Mouse (Mus musculus): ENCODE data around the gene Tas2r143. TPM values are rescaled to one million over a fixed set of nuclear protein-coding genes. Genes with fewer than 3 reads are reported as not detected.
A peak's percentile ranks its signal among the peaks of the same experiment; 100 is the strongest.

The Tas2r143 gene
- polyA plus RNA-seq, 1 experiment from 2014 or later = not detected

DNA sequence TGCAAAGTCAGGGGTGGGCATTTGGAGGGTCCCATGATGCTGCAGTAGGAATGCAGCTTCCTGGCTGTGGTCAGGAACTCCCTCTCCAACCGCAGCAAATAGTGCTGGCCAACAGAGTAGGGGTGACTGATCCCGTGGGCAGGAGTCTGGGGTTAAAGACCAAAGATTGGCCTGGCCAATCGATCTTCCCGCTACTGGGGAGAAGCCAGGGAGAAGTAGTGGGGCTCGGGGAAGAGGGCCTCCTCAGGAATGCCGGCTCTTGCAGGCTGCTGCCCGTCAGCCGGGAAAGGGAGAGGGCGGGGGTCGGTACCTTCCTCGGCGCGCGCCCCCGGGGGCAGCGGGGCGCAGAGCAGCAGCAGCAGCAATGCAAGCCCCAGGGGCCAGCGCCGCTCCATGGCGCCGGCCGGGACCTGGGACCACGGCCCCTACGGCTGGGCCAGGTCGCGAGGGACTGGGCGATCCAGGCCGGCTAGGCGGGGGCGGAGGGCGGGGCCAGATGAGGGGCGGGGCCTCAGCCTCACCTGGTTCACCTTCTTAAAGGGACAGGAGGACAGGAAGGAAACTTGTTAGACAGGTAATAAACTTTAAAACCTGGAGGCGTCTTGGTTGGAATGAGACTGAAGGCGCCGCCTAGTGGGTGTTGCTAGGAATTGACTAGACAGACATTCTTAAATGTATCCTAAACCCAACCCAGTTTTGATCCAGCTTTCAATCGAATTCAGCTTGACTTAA is 27.1 kb upstream of the Tas2r143 start, which contains the start of gene Epha1:
TSS of gene Epha1 (minus strand) at position 453 of the 732 bp plus-strand sequence.
- Histone ChIP-seq H3K4me2 (ENCODE audit: low read depth, low read length, severe bottlenecking) (peak within 1 kb of the TSS; percentile 92), H3K9ac (ENCODE audit: low read length) (peak within 1 kb of the TSS; percentile 43), H3K4me1 (replicated peaks; ENCODE audit: control insufficient read depth, insufficient read depth, low read length) (no peaks in the 10 kb centered on the region; the same call in 1 of the 2 replicates), H3K27me3 (ENCODE audit: control insufficient read depth, insufficient read depth, low read length) (peaks cover 11% of the 10 kb centered on the region; the same call in 1 of the 2 replicates), H3K9me3 (ENCODE audit: control insufficient read depth, low read length) (no peaks in the 10 kb centered on the region), H3K4me3 (ENCODE audit: low read depth, low read length) (peak within 1 kb of the TSS; percentile 49), H3K36me3 (ENCODE audit: control insufficient read depth, insufficient read depth, low read length) (no peaks in the 10 kb centered on the region), H3K27ac (ENCODE audit: low read depth, low read length) (no peak within 1 kb of the TSS)
- DNase-seq (ENCODE audit: low spot score) (peak; percentile 80), ATAC-seq (replicated peaks; ENCODE audit: low FRiP score) (peak; percentile 73)
- WGBS = under 1% methylated on average over 33 of the region's 36 CpGs

DNA sequence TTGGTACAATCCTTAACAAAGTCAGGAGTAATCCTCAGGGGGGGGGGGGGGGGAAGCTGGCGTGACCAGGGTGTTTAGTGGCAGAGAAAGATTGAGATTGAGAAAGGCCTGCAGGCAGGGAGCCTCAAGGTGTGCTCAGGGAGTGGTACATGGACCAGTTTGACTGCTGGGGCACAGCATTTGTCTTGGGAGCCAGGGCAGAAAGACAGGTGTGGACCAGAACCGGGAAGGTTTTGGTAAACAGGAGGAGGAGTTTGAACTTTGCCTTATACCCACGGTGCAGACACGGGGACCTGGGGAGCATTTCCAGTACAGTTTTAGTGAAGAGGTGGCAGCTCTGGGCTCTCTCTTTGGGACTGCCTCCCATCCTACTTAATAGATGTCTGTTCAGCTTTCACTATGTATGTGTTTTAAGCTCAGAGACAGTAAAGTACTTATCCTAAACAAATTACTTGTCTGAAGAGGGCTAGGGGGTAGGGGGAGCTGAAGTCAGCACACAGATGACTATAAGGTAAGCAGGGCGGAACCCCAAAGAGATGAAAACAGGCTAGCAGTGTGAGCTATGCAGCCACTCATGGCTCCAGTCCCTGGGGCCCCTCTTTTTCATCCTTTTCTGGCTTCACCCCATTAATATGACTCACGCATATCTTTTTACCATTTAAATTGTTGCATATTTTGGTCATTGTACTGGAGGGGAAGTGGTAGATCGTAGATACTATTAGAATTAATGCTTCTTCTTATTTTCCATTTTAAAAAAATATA is 26.2 kb upstream of the Tas2r143 start:
- Histone ChIP-seq H3K27me3 (ENCODE audit: control insufficient read depth, insufficient read depth, low read length) (peaks cover 11% of the 10 kb centered on the region; the same call in 1 of the 2 replicates), H3K27ac (ENCODE audit: low read depth, low read length) (no peak overlapping the region), H3K36me3 (ENCODE audit: control insufficient read depth, insufficient read depth, low read length) (no peaks in the 10 kb centered on the region), H3K9me3 (ENCODE audit: control insufficient read depth, low read length) (no peaks in the 10 kb centered on the region), H3K4me1 (replicated peaks; ENCODE audit: control insufficient read depth, insufficient read depth, low read length) (no peaks in the 10 kb centered on the region; the same call in 1 of the 2 replicates), H3K9ac (ENCODE audit: low read length) (no peak overlapping the region), H3K4me3 (ENCODE audit: low read depth, low read length) (peak overlapping the region; percentile 49; the same call in 1 of the 2 replicates), H3K4me2 (ENCODE audit: low read depth, low read length, severe bottlenecking) (peak overlapping the region; percentile 92)
- 39% methylated on average over 7 of the region's 7 CpGs for WGBS
- no peak for DNase-seq (ENCODE audit: low spot score)
- ATAC-seq (replicated peaks; ENCODE audit: low FRiP score) = 0 out of 2 replicates have a peak, but pooled peaks have one; percentile 1

DNA sequence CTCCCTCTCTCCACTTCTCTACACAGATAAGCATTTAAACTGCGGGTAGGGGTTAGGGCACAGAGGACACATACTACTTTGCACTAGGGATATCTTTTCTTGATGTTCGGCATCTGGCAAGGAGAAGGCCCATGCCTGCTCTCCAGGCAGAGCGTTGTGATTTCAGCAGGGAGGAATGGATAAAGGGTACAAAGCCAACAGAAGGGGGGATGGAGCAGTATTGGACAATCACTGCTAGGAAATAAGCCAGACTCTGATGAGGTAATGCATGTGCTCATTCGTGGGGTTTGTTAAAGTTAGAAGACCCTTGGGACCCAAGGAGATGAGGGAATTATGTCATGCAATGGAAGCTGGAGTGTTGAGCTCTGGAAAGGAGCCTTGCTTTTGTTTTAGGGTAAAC is 25.3 kb upstream of the Tas2r143 start:
- no peaks in the 10 kb centered on the region; the same call in 1 of the 2 replicates for H3K4me1 ChIP-seq (replicated peaks; ENCODE audit: control insufficient read depth, insufficient read depth, low read length)
- DNase-seq (ENCODE audit: low spot score) = no peak
- 82% methylated on average over 4 of the region's 4 CpGs for WGBS
- no peak overlapping the region for H3K27ac ChIP-seq (ENCODE audit: low read depth, low read length)
- no peak overlapping the region for H3K9ac ChIP-seq (ENCODE audit: low read length)
- H3K4me3 ChIP-seq (ENCODE audit: low read depth, low read length) = no peak overlapping the region
- no peak for ATAC-seq (replicated peaks; ENCODE audit: low FRiP score)
- H3K27me3 ChIP-seq (ENCODE audit: control insufficient read depth, insufficient read depth, low read length) = peaks cover 11% of the 10 kb centered on the region; the same call in 1 of the 2 replicates
- H3K36me3 ChIP-seq (ENCODE audit: control insufficient read depth, insufficient read depth, low read length) = no peaks in the 10 kb centered on the region
- no peaks in the 10 kb centered on the region for H3K9me3 ChIP-seq (ENCODE audit: control insufficient read depth, low read length)
- H3K4me2 ChIP-seq (ENCODE audit: low read depth, low read length, severe bottlenecking) = no peak overlapping the region

DNA sequence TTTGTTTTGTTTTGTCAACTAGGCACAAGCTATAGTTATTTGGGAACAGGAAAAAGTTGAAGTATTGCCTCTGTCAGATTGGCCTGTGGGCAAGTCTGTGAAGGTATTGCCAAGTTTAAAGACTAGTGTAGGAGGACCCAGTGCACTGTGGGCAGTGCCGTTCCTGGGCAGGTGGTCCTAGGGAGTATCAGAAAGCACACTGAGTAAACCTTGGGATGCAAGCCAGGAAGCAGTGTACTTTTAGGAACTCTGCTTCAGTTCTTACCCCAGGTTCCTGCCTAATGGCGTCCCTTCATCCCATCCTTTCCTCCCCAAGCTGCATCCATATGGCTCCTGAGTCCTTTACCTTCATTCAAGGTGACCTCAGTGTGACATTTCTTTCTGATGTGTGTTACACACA is 24.9 kb upstream of the Tas2r143 start:
- WGBS = 87% methylated on average over 2 of the region's 2 CpGs
- DNase-seq (ENCODE audit: low spot score) (no peak), ATAC-seq (replicated peaks; ENCODE audit: low FRiP score) (no peak)
- Histone ChIP-seq H3K9me3 (ENCODE audit: control insufficient read depth, low read length) (no peaks in the 10 kb centered on the region), H3K4me1 (replicated peaks; ENCODE audit: control insufficient read depth, insufficient read depth, low read length) (no peaks in the 10 kb centered on the region; the same call in 1 of the 2 replicates), H3K4me2 (ENCODE audit: low read depth, low read length, severe bottlenecking) (no peak overlapping the region), H3K9ac (ENCODE audit: low read length) (no peak overlapping the region), H3K27me3 (ENCODE audit: control insufficient read depth, insufficient read depth, low read length) (peaks cover 11% of the 10 kb centered on the region; the same call in 1 of the 2 replicates), H3K4me3 (ENCODE audit: low read depth, low read length) (no peak overlapping the region), H3K36me3 (ENCODE audit: control insufficient read depth, insufficient read depth, low read length) (no peaks in the 10 kb centered on the region), H3K27ac (ENCODE audit: low read depth, low read length) (no peak overlapping the region)

DNA sequence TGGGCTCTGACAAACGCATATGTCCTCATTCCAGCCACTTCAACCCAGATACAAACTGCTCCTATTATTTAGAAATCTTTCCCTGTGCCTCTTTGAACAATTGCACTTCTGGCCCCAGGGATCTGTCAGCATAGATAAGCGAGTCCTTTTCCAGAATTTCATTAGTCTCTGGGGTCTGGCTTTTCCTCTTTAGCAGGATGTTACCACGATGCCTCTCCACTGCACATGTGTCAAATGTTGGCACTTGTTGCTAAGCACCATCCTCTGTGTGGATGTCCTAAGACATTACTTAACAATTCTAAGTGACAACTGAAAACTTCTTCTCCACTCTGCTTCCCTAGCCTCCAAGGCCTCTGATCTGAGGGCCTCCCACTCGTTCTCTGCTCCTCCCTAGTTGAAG is 24.0 kb upstream of the Tas2r143 start:
- no peak overlapping the region for H3K4me2 ChIP-seq (ENCODE audit: low read depth, low read length, severe bottlenecking)
- H3K36me3 ChIP-seq (ENCODE audit: control insufficient read depth, insufficient read depth, low read length) = no peaks in the 10 kb centered on the region
- peaks cover 11% of the 10 kb centered on the region; the same call in 1 of the 2 replicates for H3K27me3 ChIP-seq (ENCODE audit: control insufficient read depth, insufficient read depth, low read length)
- WGBS = 64% methylated on average over 4 of the region's 4 CpGs
- H3K9me3 ChIP-seq (ENCODE audit: control insufficient read depth, low read length) = no peaks in the 10 kb centered on the region
- ATAC-seq (replicated peaks; ENCODE audit: low FRiP score) (no peak), DNase-seq (ENCODE audit: low spot score) (no peak)
- no peak overlapping the region for H3K27ac ChIP-seq (ENCODE audit: low read depth, low read length)
- H3K9ac ChIP-seq (ENCODE audit: low read length) = no peak overlapping the region
- H3K4me1 ChIP-seq (replicated peaks; ENCODE audit: control insufficient read depth, insufficient read depth, low read length) = no peaks in the 10 kb centered on the region; the same call in 1 of the 2 replicates
- H3K4me3 ChIP-seq (ENCODE audit: low read depth, low read length) = no peak overlapping the region

DNA sequence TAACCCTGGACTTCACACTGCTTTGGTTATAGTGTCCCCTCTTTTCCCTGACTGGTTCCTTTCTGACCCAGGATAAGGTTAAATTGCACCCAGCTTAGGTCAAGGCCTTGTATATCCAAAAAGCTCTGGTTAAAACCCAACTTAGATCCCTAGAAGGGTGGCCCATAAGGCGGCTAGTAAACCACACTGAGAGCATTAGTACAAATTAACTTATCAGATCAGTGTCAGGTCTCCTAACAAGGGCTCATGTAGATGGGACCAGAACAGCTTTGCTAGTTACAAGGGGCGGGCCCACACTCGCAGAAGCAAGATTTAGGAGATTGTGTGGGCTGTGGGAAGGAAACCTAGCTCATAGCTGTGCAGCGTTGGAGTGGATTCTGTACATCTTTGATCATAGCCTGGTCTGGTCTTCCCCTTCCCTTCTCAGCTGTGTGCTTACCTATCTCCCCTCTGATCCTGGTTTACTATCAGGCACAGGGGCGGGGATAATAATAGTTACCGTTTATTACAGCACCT is 23.5 kb upstream of the Tas2r143 start:
- no peak for ATAC-seq (replicated peaks; ENCODE audit: low FRiP score)
- Histone ChIP-seq H3K9ac (ENCODE audit: low read length) (no peak overlapping the region), H3K4me1 (replicated peaks; ENCODE audit: control insufficient read depth, insufficient read depth, low read length) (no peaks in the 10 kb centered on the region; the same call in 1 of the 2 replicates), H3K27ac (ENCODE audit: low read depth, low read length) (no peak overlapping the region), H3K4me3 (ENCODE audit: low read depth, low read length) (no peak overlapping the region), H3K27me3 (ENCODE audit: control insufficient read depth, insufficient read depth, low read length) (peaks cover 7% of the 10 kb centered on the region; the same call in 1 of the 2 replicates), H3K4me2 (ENCODE audit: low read depth, low read length, severe bottlenecking) (no peak overlapping the region), H3K9me3 (ENCODE audit: control insufficient read depth, low read length) (no peaks in the 10 kb centered on the region), H3K36me3 (ENCODE audit: control insufficient read depth, insufficient read depth, low read length) (no peaks in the 10 kb centered on the region)
- 84% methylated on average over 6 of the region's 6 CpGs for WGBS
- DNase-seq (ENCODE audit: low spot score) = no peak

DNA sequence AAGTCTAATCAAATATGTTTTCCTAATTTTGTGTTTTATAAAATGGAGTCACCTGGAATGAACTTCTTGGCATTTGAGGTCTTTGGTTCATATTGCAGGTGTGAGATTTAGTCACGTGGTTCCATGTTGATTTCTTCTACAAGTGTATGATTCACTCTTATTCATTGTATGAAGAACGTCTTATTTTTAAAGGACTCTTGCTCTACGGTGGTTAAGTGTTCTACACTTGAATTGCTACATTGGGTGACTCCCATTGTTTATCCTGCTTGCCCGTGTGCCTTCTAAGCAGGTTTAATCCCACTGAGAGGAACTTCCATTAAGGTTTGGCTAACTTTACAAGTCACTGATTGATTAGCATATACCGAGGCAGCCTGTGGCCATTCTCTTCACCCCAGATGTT is 22.8 kb upstream of the Tas2r143 start:
- DNase-seq (ENCODE audit: low spot score) (no peak), ATAC-seq (replicated peaks; ENCODE audit: low FRiP score) (no peak)
- H3K4me2 ChIP-seq (ENCODE audit: low read depth, low read length, severe bottlenecking) = no peak overlapping the region
- H3K27ac ChIP-seq (ENCODE audit: low read depth, low read length) = no peak overlapping the region
- H3K4me3 ChIP-seq (ENCODE audit: low read depth, low read length) = no peak overlapping the region
- no peaks in the 10 kb centered on the region for H3K36me3 ChIP-seq (ENCODE audit: control insufficient read depth, insufficient read depth, low read length)
- no peaks in the 10 kb centered on the region; the same call in 1 of the 2 replicates for H3K4me1 ChIP-seq (replicated peaks; ENCODE audit: control insufficient read depth, insufficient read depth, low read length)
- WGBS = 67% methylated on average over 5 of the region's 5 CpGs
- no peak overlapping the region for H3K9ac ChIP-seq (ENCODE audit: low read length)
- no peaks in the 10 kb centered on the region for H3K9me3 ChIP-seq (ENCODE audit: control insufficient read depth, low read length)
- peaks cover 2% of the 10 kb centered on the region; the same call in 1 of the 2 replicates for H3K27me3 ChIP-seq (ENCODE audit: control insufficient read depth, insufficient read depth, low read length)

DNA sequence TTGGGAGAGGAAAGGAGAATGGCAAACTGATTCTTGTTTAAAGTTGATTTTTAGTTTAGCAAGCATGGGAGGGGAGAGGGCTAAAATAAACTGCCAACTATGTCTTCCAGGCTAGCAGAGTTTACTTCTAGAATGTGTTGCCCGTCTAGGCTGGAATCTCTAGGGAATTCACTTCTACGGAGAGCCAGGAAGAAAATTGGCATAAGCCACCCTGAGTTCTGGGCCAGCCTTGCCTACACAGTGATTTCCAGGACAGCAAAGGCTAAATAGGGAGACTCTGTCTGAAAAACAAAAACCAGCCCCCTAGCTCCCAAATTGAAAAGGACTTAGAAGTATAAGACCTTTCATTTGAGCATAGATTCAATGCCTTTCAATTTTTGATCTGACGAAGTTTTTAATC is 20.5 kb upstream of the Tas2r143 start:
- H3K27ac ChIP-seq (ENCODE audit: low read depth, low read length) = no peak overlapping the region
- DNase-seq (ENCODE audit: low spot score) (no peak), ATAC-seq (replicated peaks; ENCODE audit: low FRiP score) (no peak)
- H3K4me1 ChIP-seq (replicated peaks; ENCODE audit: control insufficient read depth, insufficient read depth, low read length) = no peaks in the 10 kb centered on the region
- no peak overlapping the region for H3K9ac ChIP-seq (ENCODE audit: low read length)
- H3K4me3 ChIP-seq (ENCODE audit: low read depth, low read length) = no peak overlapping the region
- H3K9me3 ChIP-seq (ENCODE audit: control insufficient read depth, low read length) = no peaks in the 10 kb centered on the region
- WGBS = 52% methylated on average over 3 of the region's 3 CpGs
- no peaks in the 10 kb centered on the region for H3K27me3 ChIP-seq (ENCODE audit: control insufficient read depth, insufficient read depth, low read length)
- no peaks in the 10 kb centered on the region for H3K36me3 ChIP-seq (ENCODE audit: control insufficient read depth, insufficient read depth, low read length)
- no peak overlapping the region for H3K4me2 ChIP-seq (ENCODE audit: low read depth, low read length, severe bottlenecking)
